In the genomic region with DNA sequence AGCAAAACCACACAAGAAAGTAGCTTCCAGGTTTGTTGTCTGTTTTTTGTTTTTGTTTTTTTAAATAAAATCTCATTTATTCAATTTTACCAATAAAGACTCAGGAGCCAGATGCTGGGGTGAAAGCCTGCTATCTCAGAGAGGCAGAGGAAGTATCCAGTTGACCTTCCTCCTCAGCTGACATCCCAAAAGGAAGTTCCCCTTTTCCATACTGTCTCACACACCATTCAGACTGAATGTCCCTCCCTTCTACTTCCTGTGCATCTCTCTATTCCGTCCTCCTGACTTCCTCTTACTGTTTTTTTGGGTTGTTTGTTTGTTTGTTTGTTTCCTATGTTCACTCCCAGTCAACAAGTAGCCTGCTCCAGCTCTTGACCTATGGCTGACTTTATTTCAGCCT, we compare ENCODE assay signal across 21 mouse cellular contexts.
"Had no signal": no experiment of that assay in that cellular context is flagged by ENCODE, and none has a peak within 500 bp of the region (broad histone marks: within the 10 kb centered on the region; RNA-seq: fewer than 3 reads in every experiment).

No protein-coding gene starts in this region.

- DNase-seq: lung, adult 18-20 months; lung, embryonic 14.5 days; lung, postnatal 10 days; lung, postnatal 4 days; midbrain, embryonic 14.5 days; retina, postnatal 1 day; right cerebral cortex, adult 18-20 months; right cerebral cortex, postnatal 25 days; right cerebral cortex, postnatal 4 days; spleen, adult 18-20 months; thymus, adult 2 months; thymus, postnatal 25 days; thymus, postnatal 4 days had no signal

- H3K27me3 ChIP-seq: midbrain, embryonic 12.5 days; neural tube, embryonic 13.5 days; neural tube, embryonic 15.5 days; stomach, embryonic 15.5 days had no signal

- H3K4me3 ChIP-seq: midbrain, embryonic 10.5 days; midbrain, embryonic 12.5 days; myocyte; neural tube, embryonic 13.5 days; neural tube, embryonic 15.5 days; stomach, embryonic 15.5 days had no signal

- H3K36me3 ChIP-seq: midbrain, embryonic 10.5 days; midbrain, embryonic 12.5 days; neural tube, embryonic 13.5 days; neural tube, embryonic 15.5 days; stomach, embryonic 15.5 days had no signal

- H3K9ac ChIP-seq: lung, embryonic 14.5 days; midbrain, embryonic 12.5 days; neural tube, embryonic 13.5 days; neural tube, embryonic 15.5 days; stomach, embryonic 15.5 days had no signal

- H3K27ac ChIP-seq: midbrain, embryonic 10.5 days; midbrain, embryonic 12.5 days; neural tube, embryonic 13.5 days; neural tube, embryonic 15.5 days; stomach, embryonic 15.5 days; stomach, postnatal 0 days had no signal

- H3K4me1 ChIP-seq: midbrain, embryonic 10.5 days; midbrain, embryonic 12.5 days; neural tube, embryonic 13.5 days; neural tube, embryonic 15.5 days; stomach, embryonic 15.5 days had no signal

- H3K9me3 ChIP-seq: midbrain, embryonic 10.5 days; midbrain, embryonic 12.5 days; neural tube, embryonic 13.5 days; neural tube, embryonic 15.5 days; stomach, embryonic 15.5 days had no signal

- ATAC-seq: midbrain, embryonic 16.5 days had no signal
